Mouse (Mus musculus): Measurements from ENCODE around the gene Nt5c. TPM values are rescaled to one million over a fixed set of nuclear protein-coding genes. Genes with fewer than 3 reads are reported as not detected.
"Not testable (repeated sequence)": the region's sequence is repeated elsewhere in the genome, so short reads cannot be mapped to it uniquely, and the experiment has no call there.

Gene Nt5c
- polyA plus RNA-seq, 1 experiment from 2014 or later: 76.0 TPM

- H3K4me3 ChIP-seq (ENCODE audit: low read depth, low read length): no peak overlapping the region
- no peaks in the 10 kb centered on the region for H3K36me3 ChIP-seq (ENCODE audit: control insufficient read depth, insufficient read depth, low read length)
- H3K4me2 ChIP-seq (ENCODE audit: low read depth): no peak overlapping the region
- DNase-seq (ENCODE audit: low spot score): no peak
- H3K27ac ChIP-seq (ENCODE audit: low read depth, low read length): no peak overlapping the region
- no peaks in the 10 kb centered on the region for H3K27me3 ChIP-seq (ENCODE audit: control insufficient read depth, insufficient read depth, low read length)
- H3K9me3 ChIP-seq (ENCODE audit: control insufficient read depth, low read length): no peaks in the 10 kb centered on the region
- peaks cover 4% of the 10 kb centered on the region; the same call in 1 of the 2 replicates for H3K4me1 ChIP-seq (ENCODE audit: control insufficient read depth, insufficient read depth, low read length)
- 86% methylated on average over 8 of the region's 8 CpGs for WGBS
- no peak overlapping the region for H3K9ac ChIP-seq (ENCODE audit: low read length)
- ATAC-seq (ENCODE audit: insufficient read depth, low FRiP score, low TSS enrichment): no peak
These were observed 26.8 kb downstream of the Nt5c start for GRCm38 (mm10) chr11:115464851-115465250.

- WGBS: 70% methylated on average over 11 of the region's 11 CpGs
- H3K4me3 ChIP-seq (ENCODE audit: low read depth, low read length): no peak overlapping the region
- no peaks in the 10 kb centered on the region for H3K36me3 ChIP-seq (ENCODE audit: control insufficient read depth, insufficient read depth, low read length)
- no peak overlapping the region for H3K4me2 ChIP-seq (ENCODE audit: low read depth)
- no peaks in the 10 kb centered on the region for H3K9me3 ChIP-seq (ENCODE audit: control insufficient read depth, low read length)
- peaks cover 4% of the 10 kb centered on the region; the same call in 1 of the 2 replicates for H3K4me1 ChIP-seq (ENCODE audit: control insufficient read depth, insufficient read depth, low read length)
- ATAC-seq (ENCODE audit: insufficient read depth, low FRiP score, low TSS enrichment) (no peak), DNase-seq (ENCODE audit: low spot score) (no peak)
- no peaks in the 10 kb centered on the region for H3K27me3 ChIP-seq (ENCODE audit: control insufficient read depth, insufficient read depth, low read length)
- H3K27ac ChIP-seq (ENCODE audit: low read depth, low read length): no peak overlapping the region
- H3K9ac ChIP-seq (ENCODE audit: low read length): no peak overlapping the region
These were observed 28.3 kb downstream of the Nt5c start for GRCm38 (mm10) chr11:115463397-115463796.

- 78% methylated on average over 16 of the region's 16 CpGs for WGBS
- H3K4me2 ChIP-seq (ENCODE audit: low read depth): no peak within 1 kb of the TSS
- H3K4me1 ChIP-seq (ENCODE audit: control insufficient read depth, insufficient read depth, low read length): peaks cover 3% of the 10 kb centered on the region; the same call in 1 of the 2 replicates
- no peak for DNase-seq (ENCODE audit: low spot score)
- H3K4me3 ChIP-seq (ENCODE audit: low read depth, low read length): no peak within 1 kb of the TSS
- no peak for ATAC-seq (ENCODE audit: insufficient read depth, low FRiP score, low TSS enrichment)
- H3K9me3 ChIP-seq (ENCODE audit: control insufficient read depth, low read length): no peaks in the 10 kb centered on the region
- H3K27me3 ChIP-seq (ENCODE audit: control insufficient read depth, insufficient read depth, low read length): no peaks in the 10 kb centered on the region
- no peaks in the 10 kb centered on the region for H3K36me3 ChIP-seq (ENCODE audit: control insufficient read depth, insufficient read depth, low read length)
- no peak within 1 kb of the TSS for H3K9ac ChIP-seq (ENCODE audit: low read length)
- no peak within 1 kb of the TSS for H3K27ac ChIP-seq (ENCODE audit: low read depth, low read length)
These were observed 29.3 kb downstream of the Nt5c start, which contains the start of gene Slc16a5 for GRCm38 (mm10) chr11:115462243-115462891. TSS of gene Slc16a5 (plus strand) at chr11:115462474.

GRCm38 (mm10) chr11:115461846-115462242 is 29.8 kb downstream of the Nt5c start:
- no peak for ATAC-seq (ENCODE audit: insufficient read depth, low FRiP score, low TSS enrichment)

GRCm38 (mm10) chr11:115460976-115461375 is 30.7 kb downstream of the Nt5c start:
- no peaks in the 10 kb centered on the region for H3K36me3 ChIP-seq (ENCODE audit: control insufficient read depth, insufficient read depth, low read length)
- H3K4me2 ChIP-seq (ENCODE audit: low read depth): no peak overlapping the region
- no peaks in the 10 kb centered on the region for H3K4me1 ChIP-seq (ENCODE audit: control insufficient read depth, insufficient read depth, low read length)
- no peak overlapping the region for H3K27ac ChIP-seq (ENCODE audit: low read depth, low read length)
- WGBS: 20% methylated on average over 8 of the region's 8 CpGs
- no peak overlapping the region for H3K4me3 ChIP-seq (ENCODE audit: low read depth, low read length)
- no peaks in the 10 kb centered on the region for H3K27me3 ChIP-seq (ENCODE audit: control insufficient read depth, insufficient read depth, low read length)
- H3K9me3 ChIP-seq (ENCODE audit: control insufficient read depth, low read length): no peaks in the 10 kb centered on the region
- H3K9ac ChIP-seq (ENCODE audit: low read length): no peak overlapping the region
- ATAC-seq (ENCODE audit: insufficient read depth, low FRiP score, low TSS enrichment) (no peak), DNase-seq (ENCODE audit: low spot score) (no peak)

More at GRCm38 (mm10) chr11:115461846-115462242, 29.8 kb downstream of the Nt5c start:
- H3K27me3 ChIP-seq (ENCODE audit: control insufficient read depth, insufficient read depth, low read length): no peaks in the 10 kb centered on the region
- 81% methylated on average over 5 of the region's 5 CpGs for WGBS
- H3K4me2 ChIP-seq (ENCODE audit: low read depth): no peak overlapping the region
- H3K27ac ChIP-seq (ENCODE audit: low read depth, low read length): no peak overlapping the region
- H3K9ac ChIP-seq (ENCODE audit: low read length): no peak overlapping the region
- H3K4me3 ChIP-seq (ENCODE audit: low read depth, low read length): no peak overlapping the region
- H3K9me3 ChIP-seq (ENCODE audit: control insufficient read depth, low read length): no peaks in the 10 kb centered on the region
- DNase-seq (ENCODE audit: low spot score): no peak
- no peaks in the 10 kb centered on the region for H3K36me3 ChIP-seq (ENCODE audit: control insufficient read depth, insufficient read depth, low read length)
- 0 out of 2 replicates have a peak, but pooled peaks cover 2% of the 10 kb centered on the region for H3K4me1 ChIP-seq (ENCODE audit: control insufficient read depth, insufficient read depth, low read length)

- WGBS: 39% methylated on average over 6 of the region's 6 CpGs
- Histone ChIP-seq H3K27ac (ENCODE audit: low read depth, low read length) (no peak overlapping the region), H3K9me3 (ENCODE audit: control insufficient read depth, low read length) (no peaks in the 10 kb centered on the region), H3K4me2 (ENCODE audit: low read depth) (no peak overlapping the region), H3K9ac (ENCODE audit: low read length) (no peak overlapping the region), H3K4me1 (ENCODE audit: control insufficient read depth, insufficient read depth, low read length) (no peaks in the 10 kb centered on the region), H3K27me3 (ENCODE audit: control insufficient read depth, insufficient read depth, low read length) (no peaks in the 10 kb centered on the region), H3K36me3 (ENCODE audit: control insufficient read depth, insufficient read depth, low read length) (no peaks in the 10 kb centered on the region), H3K4me3 (ENCODE audit: low read depth, low read length) (no peak overlapping the region)
- no peak for ATAC-seq (ENCODE audit: insufficient read depth, low FRiP score, low TSS enrichment)
- peak; percentile 18 for DNase-seq (ENCODE audit: low spot score)
These were observed 34.3 kb downstream of the Nt5c start for GRCm38 (mm10) chr11:115457405-115457804.

GRCm38 (mm10) chr11:115456182-115456581 is 35.5 kb downstream of the Nt5c start:
- H3K27ac ChIP-seq (ENCODE audit: low read depth, low read length): no peak overlapping the region
- no peaks in the 10 kb centered on the region for H3K9me3 ChIP-seq (ENCODE audit: control insufficient read depth, low read length)
- WGBS: 94% methylated on average over 5 of the region's 5 CpGs

GRCm38 (mm10) chr11:115455619-115456018 is 36.0 kb downstream of the Nt5c start:
- WGBS: 86% methylated on average over 15 of the region's 15 CpGs
- Histone ChIP-seq H3K4me3 (ENCODE audit: low read depth, low read length) (no peak overlapping the region), H3K4me2 (ENCODE audit: low read depth) (no peak overlapping the region)

More at GRCm38 (mm10) chr11:115456182-115456581, 35.5 kb downstream of the Nt5c start:
- Histone ChIP-seq H3K9ac (ENCODE audit: low read length) (no peak overlapping the region), H3K4me1 (ENCODE audit: control insufficient read depth, insufficient read depth, low read length) (no peaks in the 10 kb centered on the region), H3K36me3 (ENCODE audit: control insufficient read depth, insufficient read depth, low read length) (no peaks in the 10 kb centered on the region), H3K4me2 (ENCODE audit: low read depth) (no peak overlapping the region), H3K27me3 (ENCODE audit: control insufficient read depth, insufficient read depth, low read length) (no peaks in the 10 kb centered on the region), H3K4me3 (ENCODE audit: low read depth, low read length) (no peak overlapping the region)
- DNase-seq (ENCODE audit: low spot score) (no peak), ATAC-seq (ENCODE audit: insufficient read depth, low FRiP score, low TSS enrichment) (no peak)

GRCm38 (mm10) chr11:115454822-115455221 is 36.8 kb downstream of the Nt5c start:
- WGBS: 86% methylated on average over 6 of the region's 6 CpGs
- not testable (repeated sequence) for ATAC-seq (ENCODE audit: insufficient read depth, low FRiP score, low TSS enrichment); H3K9me3 ChIP-seq (ENCODE audit: control insufficient read depth, low read length); H3K36me3 ChIP-seq (ENCODE audit: control insufficient read depth, insufficient read depth, low read length); H3K4me3 ChIP-seq (ENCODE audit: low read depth, low read length); H3K4me2 ChIP-seq (ENCODE audit: low read depth); DNase-seq (ENCODE audit: low spot score); H3K9ac ChIP-seq (ENCODE audit: low read length); H3K27me3 ChIP-seq (ENCODE audit: control insufficient read depth, insufficient read depth, low read length); H3K4me1 ChIP-seq (ENCODE audit: control insufficient read depth, insufficient read depth, low read length); H3K27ac ChIP-seq (ENCODE audit: low read depth, low read length)

More at GRCm38 (mm10) chr11:115455619-115456018, 36.0 kb downstream of the Nt5c start:
- no peak for ATAC-seq (ENCODE audit: insufficient read depth, low FRiP score, low TSS enrichment)
- Histone ChIP-seq H3K9me3 (ENCODE audit: control insufficient read depth, low read length) (no peaks in the 10 kb centered on the region), H3K4me1 (ENCODE audit: control insufficient read depth, insufficient read depth, low read length) (no peaks in the 10 kb centered on the region), H3K27ac (ENCODE audit: low read depth, low read length) (no peak overlapping the region), H3K36me3 (ENCODE audit: control insufficient read depth, insufficient read depth, low read length) (no peaks in the 10 kb centered on the region), H3K9ac (ENCODE audit: low read length) (no peak overlapping the region), H3K27me3 (ENCODE audit: control insufficient read depth, insufficient read depth, low read length) (no peaks in the 10 kb centered on the region)
- no peak for DNase-seq (ENCODE audit: low spot score)

All from neural tube, embryonic 11.5 days (tissue).